Mouse (Mus musculus) limb, embryonic 13.5 days (tissue): ENCODE data around the gene Slc5a5. TPM values are rescaled to one million over a fixed set of nuclear protein-coding genes. Genes with fewer than 3 reads are reported as not detected.

ENCODE experiments used
- ATAC-seq: fragments of 200-750 bp; cut with Nextera tagmentation; 2 replicates; pipeline ENCODE4 v1.8.0; 2017; ENCODE audit warnings: low read depth, moderate number of reproducible peaks, moderate TSS enrichment; ENCODE audit not compliant: low FRiP score
- H3K27ac ChIP-seq: fragments of 300-500 bp; sonication (generic); 2 replicates; pipeline ENCODE4 v1.5.1; 2015; ENCODE audit warnings: inconsistent platforms, mild to moderate bottlenecking, moderate library complexity
- H3K27me3 ChIP-seq: fragments of 300-500 bp; sonication (generic); 2 replicates; pipeline ENCODE4 v1.6.1; 2015; ENCODE audit warnings: mild to moderate bottlenecking, inconsistent platforms
- H3K36me3 ChIP-seq: fragments of 300-500 bp; sonication (generic); 2 replicates; pipeline ENCODE4 v1.6.1; 2015; ENCODE audit warnings: inconsistent platforms, mild to moderate bottlenecking, moderate library complexity
- H3K4me1 ChIP-seq: fragments of 300-500 bp; sonication (generic); 2 replicates; pipeline ENCODE4 v1.6.1; 2015; ENCODE audit warnings: inconsistent platforms
- H3K4me2 ChIP-seq: fragments of 300-500 bp; sonication (generic); replicated peaks from 2 replicates; pipeline ENCODE4 v1.6.1; 2015; ENCODE audit warnings: inconsistent platforms, mild to moderate bottlenecking, moderate library complexity
- H3K4me3 ChIP-seq: fragments of 300-500 bp; sonication (generic); 2 replicates; pipeline ENCODE4 v1.5.1; 2015; ENCODE audit warnings: moderate library complexity, mild to moderate bottlenecking, inconsistent platforms
- H3K9ac ChIP-seq: fragments of 300-500 bp; sonication (generic); 2 replicates; pipeline ENCODE4 v1.6.1; 2015; ENCODE audit warnings: mild to moderate bottlenecking, inconsistent platforms
- H3K9me3 ChIP-seq: fragments of 300-500 bp; sonication (generic); 2 replicates; pipeline ENCODE4 v1.6.1; 2016; ENCODE audit warnings: inconsistent platforms
- WGBS: fragments of 180-500 bp; shearing (Covaris S2); methylation state at CpG from one replicate; pipeline ENCODE4 v1.1.7; 2015; 5-methylcytosine and 5-hydroxymethylcytosine counted together
- polyA plus RNA-seq: library from polyadenylated mRNA; unstranded; fragments of >200 nt; fragmentation: Nextera tagmentation; extraction: Ambion mirVana; gene quantifications from 2 replicates; pipeline ENCODE4 v1.2.1, GENCODE M21; 2015

Gene Slc5a5
- polyA plus RNA-seq, 1 experiment from 2014 or later = 0.39 TPM

- Histone ChIP-seq H3K36me3 (0 out of 2 replicates have a peak, but pooled peaks cover 3% of the 10 kb centered on the region), H3K4me2 (peak within 1 kb of the TSS; percentile 94), H3K4me3 (peak within 1 kb of the TSS; percentile 84), H3K27ac (peak within 1 kb of the TSS; percentile 87), H3K27me3 (no peaks in the 10 kb centered on the region; the same call in 1 of the 2 replicates), H3K9ac (peak within 1 kb of the TSS; percentile 84), H3K4me1 (peaks cover 21% of the 10 kb centered on the region), H3K9me3 (no peaks in the 10 kb centered on the region)
- ATAC-seq = peak; percentile 90
- WGBS = under 1% methylated on average over 46 of the region's 46 CpGs
Observed at GRCm38 (mm10) chr8:70873364-70873985, 19.1 kb downstream of the Slc5a5 start, which contains the start of gene Ccdc124. TSS of gene Ccdc124 (minus strand) at chr8:70873935.

- Histone ChIP-seq H3K9ac (peak overlapping the region; percentile 84), H3K9me3 (no peaks in the 10 kb centered on the region), H3K4me1 (peaks cover 27% of the 10 kb centered on the region), H3K36me3 (peaks cover 10% of the 10 kb centered on the region), H3K27ac (peak overlapping the region; percentile 87; the same call in 1 of the 2 replicates), H3K4me2 (peak overlapping the region; percentile 94), H3K27me3 (no peaks in the 10 kb centered on the region; the same call in 1 of the 2 replicates), H3K4me3 (peak overlapping the region; percentile 84)
- WGBS = 5% methylated on average over 31 of the region's 31 CpGs
- no peak for ATAC-seq
Observed at GRCm38 (mm10) chr8:70872643-70873363, 19.8 kb downstream of the Slc5a5 start.

DNA sequence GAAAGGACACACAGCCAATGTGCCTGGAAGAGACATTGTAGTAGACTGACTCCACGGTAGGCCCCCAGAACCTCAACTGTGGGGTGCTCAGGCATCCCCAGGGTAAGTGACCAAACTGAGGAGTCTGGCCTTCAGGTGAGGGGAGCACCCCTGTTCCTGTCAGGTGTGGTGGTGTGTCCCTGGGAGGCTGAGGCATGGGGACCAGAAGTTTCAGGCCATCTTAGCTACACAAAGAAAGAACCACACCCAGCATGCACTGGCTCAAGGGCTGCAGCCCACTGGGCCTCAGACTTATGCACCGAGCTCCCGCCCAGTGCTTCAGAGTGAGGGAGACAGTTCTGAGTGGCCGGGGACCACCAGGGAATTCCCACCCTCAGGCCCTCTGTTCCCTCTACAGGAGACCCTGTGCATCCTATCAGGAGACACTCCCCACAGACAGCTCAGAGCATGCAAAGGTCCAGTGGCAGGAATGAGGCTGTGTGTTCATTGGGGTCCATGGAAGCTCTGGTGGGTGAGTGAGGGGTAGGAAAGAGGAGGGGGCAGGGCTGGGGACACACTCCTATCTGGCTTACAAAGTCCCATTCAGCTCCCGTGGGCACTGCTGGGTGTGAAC is 21.3 kb downstream of the Slc5a5 start:
- ATAC-seq = no peak
- WGBS = 95% methylated on average over 5 of the region's 5 CpGs
- H3K4me1 ChIP-seq = peaks cover 29% of the 10 kb centered on the region
- no peak overlapping the region for H3K4me3 ChIP-seq
- peaks cover 12% of the 10 kb centered on the region for H3K36me3 ChIP-seq
- H3K9ac ChIP-seq = 0 out of 2 replicates have a peak overlapping the region, but pooled peaks have one; percentile 19
- H3K9me3 ChIP-seq = no peaks in the 10 kb centered on the region
- H3K27ac ChIP-seq = no peak overlapping the region
- no peaks in the 10 kb centered on the region; the same call in 1 of the 2 replicates for H3K27me3 ChIP-seq
- H3K4me2 ChIP-seq = no peak overlapping the region; the same call in 1 of the 2 replicates

GRCm38 (mm10) chr8:70869601-70870041 is 22.9 kb downstream of the Slc5a5 start:
- Histone ChIP-seq H3K27ac (no peak overlapping the region), H3K9ac (0 out of 2 replicates have a peak overlapping the region, but pooled peaks have one; percentile 19), H3K4me1 (peaks cover 38% of the 10 kb centered on the region), H3K4me2 (peak overlapping the region; percentile 62), H3K9me3 (no peaks in the 10 kb centered on the region), H3K4me3 (no peak overlapping the region), H3K27me3 (no peaks in the 10 kb centered on the region), H3K36me3 (peaks cover 12% of the 10 kb centered on the region)
- no peak for ATAC-seq
- WGBS = 46% methylated on average over 16 of the region's 16 CpGs

DNA sequence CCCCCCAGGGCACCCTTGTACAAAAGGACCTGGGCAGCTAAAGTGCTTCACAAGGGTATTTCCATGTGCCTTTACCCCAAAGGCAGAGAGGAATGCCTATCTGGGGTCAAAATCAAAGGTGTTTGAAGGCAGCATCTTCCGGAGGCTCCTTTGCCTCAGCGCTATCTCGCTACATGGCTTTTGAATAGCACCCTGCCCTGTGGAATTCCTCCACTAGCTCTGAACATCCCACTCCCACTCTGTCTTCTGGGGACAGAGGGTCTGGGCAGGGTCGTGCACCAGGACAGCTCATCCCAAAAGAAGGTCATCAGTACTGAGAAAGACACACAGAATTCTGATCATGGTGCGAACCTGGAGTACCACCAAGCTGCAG is 23.4 kb downstream of the Slc5a5 start:
- Histone ChIP-seq H3K9ac (peak overlapping the region; percentile 62; the same call in 1 of the 2 replicates), H3K4me3 (peak overlapping the region; percentile 32; the same call in 1 of the 2 replicates), H3K4me1 (peaks cover 43% of the 10 kb centered on the region)

DNA sequence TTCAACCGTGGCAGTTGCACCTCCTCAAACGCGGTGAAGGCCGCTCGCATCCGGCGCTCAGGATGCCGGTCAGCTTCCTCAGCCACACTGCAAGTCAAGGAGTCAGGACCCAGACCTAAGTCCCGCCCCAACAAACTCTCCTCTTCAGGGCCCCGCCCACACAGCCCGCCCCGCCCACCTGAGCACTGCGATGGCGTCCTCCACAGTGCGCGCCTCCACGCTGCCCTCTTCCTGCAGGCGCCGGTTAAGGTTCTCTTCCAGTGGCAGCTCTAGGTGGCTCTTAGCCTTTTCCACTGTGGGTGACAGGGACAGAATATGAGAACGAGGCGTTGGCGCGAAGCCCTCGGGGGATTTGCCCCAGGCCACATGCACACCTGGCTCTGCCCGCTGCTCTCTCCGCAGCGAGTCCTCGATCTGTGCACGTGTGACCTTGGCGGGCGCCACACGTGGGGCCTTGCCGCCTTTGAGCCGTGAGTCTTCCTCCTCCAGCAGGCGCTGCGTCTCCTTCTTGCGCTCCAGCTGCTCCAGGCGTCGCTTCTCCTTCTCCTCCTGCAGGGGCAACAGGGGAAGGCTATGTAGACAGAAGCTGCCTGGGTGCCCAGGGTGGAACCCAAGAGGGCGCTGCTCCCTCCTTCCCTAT is 23.9 kb downstream of the Slc5a5 start:
- Histone ChIP-seq H3K4me3 (peak overlapping the region; percentile 32), H3K27ac (peak overlapping the region; percentile 44; the same call in 1 of the 2 replicates), H3K27me3 (peaks cover 5% of the 10 kb centered on the region; the same call in 1 of the 2 replicates), H3K9ac (peak overlapping the region; percentile 62), H3K36me3 (peaks cover 12% of the 10 kb centered on the region), H3K4me1 (peaks cover 47% of the 10 kb centered on the region), H3K4me2 (peak overlapping the region; percentile 62), H3K9me3 (no peaks in the 10 kb centered on the region)
- no peak for ATAC-seq
- WGBS = 13% methylated on average over 40 of the region's 40 CpGs

More for the DNA sequence above, 23.4 kb downstream of the Slc5a5 start:
- 48% methylated on average over 5 of the region's 5 CpGs for WGBS
- Histone ChIP-seq H3K4me2 (peak overlapping the region; percentile 62), H3K27me3 (0 out of 2 replicates have a peak, but pooled peaks cover 2% of the 10 kb centered on the region), H3K9me3 (no peaks in the 10 kb centered on the region), H3K27ac (peak overlapping the region; percentile 33; the same call in 1 of the 2 replicates), H3K36me3 (peaks cover 12% of the 10 kb centered on the region)
- no peak for ATAC-seq

GRCm38 (mm10) chr8:70866566-70866965 is 26.0 kb downstream of the Slc5a5 start:
- no peak overlapping the region for H3K27ac ChIP-seq
- H3K9me3 ChIP-seq = no peaks in the 10 kb centered on the region
- H3K4me3 ChIP-seq = no peak overlapping the region
- H3K27me3 ChIP-seq = peaks cover 26% of the 10 kb centered on the region
- peaks cover 52% of the 10 kb centered on the region for H3K4me1 ChIP-seq
- ATAC-seq = no peak
- 84% methylated on average over 7 of the region's 7 CpGs for WGBS
- peaks cover 12% of the 10 kb centered on the region for H3K36me3 ChIP-seq
- H3K4me2 ChIP-seq = peak overlapping the region; percentile 96; the same call in 1 of the 2 replicates
- no peak overlapping the region; the same call in 1 of the 2 replicates for H3K9ac ChIP-seq

DNA sequence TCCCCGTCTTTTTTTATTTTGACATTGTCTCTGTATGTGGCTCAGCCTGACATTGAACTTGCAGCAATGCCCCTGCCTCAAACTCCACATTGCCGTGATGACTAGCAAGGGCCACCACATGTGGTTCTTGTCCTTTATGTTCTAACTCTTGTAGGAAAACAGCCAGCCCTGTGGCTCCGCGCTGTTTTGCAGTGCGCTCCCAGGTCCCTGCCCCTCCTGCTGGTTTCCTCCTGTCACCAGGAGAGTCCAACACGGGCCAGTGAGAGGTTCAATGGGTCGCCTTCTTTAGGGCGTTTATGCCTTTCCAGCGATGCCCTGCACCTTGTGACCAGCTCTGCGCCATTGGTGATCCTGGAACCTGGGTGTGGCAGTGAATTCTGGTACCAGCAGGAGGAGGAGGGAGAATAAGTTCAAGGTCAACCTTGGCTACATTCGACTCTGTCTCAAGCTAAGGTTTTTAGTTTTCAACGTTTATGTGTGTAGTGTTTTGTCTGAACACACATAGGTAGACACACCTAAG is 26.5 kb downstream of the Slc5a5 start:
- WGBS = 7% methylated on average over 12 of the region's 12 CpGs
- Histone ChIP-seq H3K4me3 (peak overlapping the region; percentile 51), H3K4me2 (peak overlapping the region; percentile 96), H3K9ac (peak overlapping the region; percentile 59), H3K4me1 (peaks cover 51% of the 10 kb centered on the region), H3K36me3 (peaks cover 12% of the 10 kb centered on the region), H3K9me3 (no peaks in the 10 kb centered on the region), H3K27ac (peak overlapping the region; percentile 84), H3K27me3 (peaks cover 31% of the 10 kb centered on the region)
- peak; percentile 13; the same call in 1 of the 2 replicates for ATAC-seq

DNA sequence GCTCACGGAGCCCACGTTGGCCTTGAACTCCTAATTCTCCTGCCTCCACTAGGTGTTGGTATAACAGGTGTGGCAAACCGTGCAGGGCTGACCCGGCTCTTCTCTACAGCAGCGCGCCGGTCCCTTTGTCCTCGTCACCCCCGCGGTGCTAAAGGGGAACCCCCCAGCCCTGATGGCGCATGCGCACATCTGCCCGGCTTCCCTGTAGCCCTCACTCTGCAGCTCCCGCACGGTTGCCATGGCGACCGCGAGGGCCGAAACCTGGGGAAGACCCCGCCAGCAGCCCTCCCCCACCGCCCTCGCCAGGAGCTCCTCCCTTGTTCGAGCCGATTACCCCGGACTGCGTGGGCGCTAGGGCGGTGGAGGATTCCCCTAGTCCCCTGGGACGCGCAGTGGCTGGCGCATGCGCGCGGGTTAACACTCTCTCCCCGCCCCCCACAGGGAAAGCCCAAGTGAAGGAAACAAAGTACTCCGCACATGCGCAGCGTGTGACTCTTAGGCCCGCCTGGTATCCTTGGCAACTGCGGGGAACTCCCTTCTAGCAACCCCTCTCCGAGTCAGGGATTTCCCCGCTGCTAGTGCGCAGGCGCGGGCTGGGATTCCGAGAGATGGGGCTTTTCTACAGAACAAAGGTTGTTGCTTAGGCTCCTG is 27.1 kb downstream of the Slc5a5 start:
- under 1% methylated on average over 46 of the region's 46 CpGs for WGBS
- peak; percentile 92 for ATAC-seq
- Histone ChIP-seq H3K4me3 (peak overlapping the region; percentile 51), H3K4me2 (peak overlapping the region; percentile 96), H3K4me1 (peaks cover 51% of the 10 kb centered on the region), H3K9me3 (no peaks in the 10 kb centered on the region), H3K27ac (peak overlapping the region; percentile 84), H3K27me3 (peaks cover 31% of the 10 kb centered on the region), H3K36me3 (peaks cover 12% of the 10 kb centered on the region), H3K9ac (peak overlapping the region; percentile 70)

GRCm38 (mm10) chr8:70864712-70865221 is 27.8 kb downstream of the Slc5a5 start:
- 3% methylated on average over 24 of the region's 24 CpGs for WGBS
- peak; percentile 4 for ATAC-seq
- H3K27me3 ChIP-seq = peaks cover 31% of the 10 kb centered on the region
- peak overlapping the region; percentile 70 for H3K27ac ChIP-seq
- H3K4me1 ChIP-seq = peaks cover 51% of the 10 kb centered on the region
- H3K36me3 ChIP-seq = peaks cover 12% of the 10 kb centered on the region
- H3K9me3 ChIP-seq = no peaks in the 10 kb centered on the region
- peak overlapping the region; percentile 70 for H3K9ac ChIP-seq
- H3K4me3 ChIP-seq = peak overlapping the region; percentile 51
- H3K4me2 ChIP-seq = peak overlapping the region; percentile 96
